Mouse (Mus musculus): Measurements from ENCODE around the gene Scml4.

Scml4 gene

GRCm38 (mm10) chr10:42862102-42862740 lies 2.1 kb downstream of the Scml4 start:
- peak; percentile 17 for DNase-seq (ENCODE audit: inconsistent ontology term)

GRCm38 (mm10) chr10:42862806-42863205 lies 2.6 kb downstream of the Scml4 start:
- DNase-seq (ENCODE audit: inconsistent ontology term), result peak; percentile 29

- peak; percentile 68 for DNase-seq (ENCODE audit: inconsistent ontology term)
These were observed 3.6 kb downstream of the Scml4 start for GRCm38 (mm10) chr10:42863621-42864391.

DNA sequence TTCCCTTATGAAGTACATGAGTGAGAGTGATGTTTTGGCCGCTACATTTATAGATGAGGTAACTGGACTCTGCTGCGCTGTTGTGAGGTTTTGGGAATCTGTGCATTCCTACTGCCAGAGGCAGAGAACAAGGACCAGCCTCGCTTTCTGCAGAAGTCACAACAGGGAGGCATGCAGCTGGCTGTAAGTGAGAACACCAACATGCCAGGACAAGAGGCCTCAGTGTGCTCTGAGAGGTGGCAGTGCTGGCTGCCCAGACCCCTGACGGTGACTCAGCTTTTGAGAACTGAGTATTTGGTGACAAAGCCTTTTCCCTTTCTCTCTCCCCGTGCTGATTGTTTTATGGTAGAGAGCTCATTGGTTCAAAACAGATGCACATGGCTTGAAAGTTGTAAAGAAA lies 4.5 kb downstream of the Scml4 start:
- peak; percentile 77 for DNase-seq (ENCODE audit: inconsistent ontology term)

- no peak for DNase-seq (ENCODE audit: inconsistent ontology term)
These were observed 8.2 kb downstream of the Scml4 start for GRCm38 (mm10) chr10:42868416-42868815.

GRCm38 (mm10) chr10:42869467-42869866 lies 9.3 kb downstream of the Scml4 start:
- DNase-seq (ENCODE audit: inconsistent ontology term), result no peak

GRCm38 (mm10) chr10:42872269-42873010 lies 12.3 kb downstream of the Scml4 start:
- no peak for DNase-seq (ENCODE audit: inconsistent ontology term)

DNA sequence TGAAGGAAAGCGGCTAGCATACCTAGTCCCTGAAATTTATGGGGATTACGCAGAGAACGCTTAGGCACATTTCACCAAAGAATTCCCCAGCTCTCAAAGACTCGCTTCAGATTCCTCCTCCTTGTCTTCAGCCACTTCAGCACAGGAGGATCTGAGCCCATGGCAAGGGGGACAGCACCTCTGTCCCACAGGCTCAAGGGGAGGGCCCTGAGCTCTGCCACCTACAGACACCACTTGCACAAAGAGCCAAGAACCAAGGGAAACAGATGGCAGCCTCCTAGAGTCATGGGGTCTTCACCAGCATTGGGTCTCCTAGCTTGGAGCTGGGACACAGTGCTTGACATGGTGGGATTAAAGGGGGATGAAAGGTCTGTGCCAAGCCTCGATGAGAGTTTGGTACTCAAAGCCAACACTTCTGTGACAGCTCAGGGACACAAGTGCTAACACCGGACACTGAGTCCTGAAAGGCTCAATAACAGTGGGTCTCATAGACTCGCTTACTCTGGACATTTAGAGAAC lies 13.0 kb downstream of the Scml4 start:
- no peak for DNase-seq (ENCODE audit: inconsistent ontology term)

DNA sequence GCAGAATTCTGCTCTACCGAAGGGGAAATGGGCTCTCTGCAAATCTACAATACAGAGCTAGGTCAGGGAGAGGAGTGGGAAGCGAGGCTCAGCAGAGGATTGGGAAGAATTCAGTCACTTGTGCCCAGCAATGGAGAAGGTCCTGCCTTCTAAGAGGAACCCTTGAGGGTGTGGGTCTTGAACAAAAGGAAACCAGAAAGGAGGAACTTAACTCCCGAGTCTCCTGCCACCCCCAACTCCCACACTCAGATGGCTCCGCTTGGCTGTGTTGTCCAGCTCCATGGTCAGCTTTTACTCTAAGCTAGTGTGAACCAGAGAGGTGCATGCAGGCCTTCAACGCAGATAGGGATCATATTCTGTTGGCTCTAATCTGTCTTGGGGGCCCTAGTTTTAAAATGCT lies 16.0 kb downstream of the Scml4 start:
- DNase-seq (ENCODE audit: inconsistent ontology term), result no peak

GRCm38 (mm10) chr10:42879269-42879681 lies 19.1 kb downstream of the Scml4 start:
- DNase-seq (ENCODE audit: inconsistent ontology term), result no peak

DNA sequence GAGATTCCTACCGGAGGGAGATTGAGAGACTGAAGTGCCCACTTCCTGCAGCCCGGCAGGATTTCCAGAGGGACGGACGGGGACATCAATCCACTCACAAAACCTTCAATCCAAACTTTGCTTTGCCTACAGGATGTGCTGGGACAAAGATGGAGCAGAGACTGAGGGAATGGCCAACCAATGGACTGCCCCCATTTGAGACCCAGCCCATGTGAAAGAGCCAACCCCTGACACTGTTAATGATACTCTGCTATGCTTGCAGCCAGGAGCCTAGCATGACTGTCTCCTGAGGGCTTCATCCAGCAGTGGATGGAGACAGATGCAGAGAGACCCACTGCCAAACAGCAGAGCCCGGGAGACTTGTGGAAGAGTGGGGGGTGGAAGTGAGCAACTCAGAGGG lies 19.5 kb downstream of the Scml4 start:
- DNase-seq (ENCODE audit: inconsistent ontology term), result no peak

DNA sequence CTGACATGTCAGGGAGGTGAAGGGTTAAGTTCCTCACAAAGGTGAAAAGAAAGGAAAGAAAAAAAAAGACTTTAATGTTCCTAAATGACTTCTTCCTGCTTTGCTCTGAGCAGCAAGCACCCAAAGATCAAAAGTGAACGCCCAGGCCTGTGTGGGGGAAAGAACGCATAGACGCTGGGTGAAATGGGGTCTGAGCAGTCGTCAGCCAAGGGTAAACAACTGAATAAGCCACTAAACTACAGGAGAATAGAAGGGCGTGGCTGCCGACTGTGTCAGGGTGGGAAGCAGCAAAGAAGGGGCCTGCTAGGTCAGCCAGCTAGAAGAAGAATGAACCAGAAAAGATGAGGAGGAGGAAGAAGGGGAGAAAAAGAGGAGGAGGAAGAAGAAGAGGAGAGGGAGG lies 26.9 kb downstream of the Scml4 start:
- DNase-seq (ENCODE audit: inconsistent ontology term), result no peak

DNA sequence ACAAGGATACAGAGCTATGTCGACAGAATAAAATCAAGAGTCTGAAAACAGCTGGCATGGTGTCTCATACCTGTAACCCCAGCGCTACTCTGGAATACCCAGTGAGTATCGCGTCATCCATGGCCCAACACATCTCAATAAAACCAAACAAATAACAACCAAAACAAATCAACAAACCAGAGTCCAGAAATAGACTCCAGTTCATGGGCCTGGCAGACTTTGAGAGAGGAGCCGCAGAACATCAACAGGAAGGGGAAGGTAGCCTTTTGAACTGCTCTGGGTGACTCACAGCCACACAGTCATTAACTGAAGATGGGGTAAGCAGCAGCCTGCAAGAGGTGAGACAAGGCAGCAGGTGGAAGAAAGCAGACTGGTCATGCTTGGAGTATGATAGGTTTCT lies 28.1 kb downstream of the Scml4 start:
- no peak for DNase-seq (ENCODE audit: inconsistent ontology term)

GRCm38 (mm10) chr10:42890365-42890764 lies 30.2 kb downstream of the Scml4 start:
- DNase-seq (ENCODE audit: inconsistent ontology term), result no peak

GRCm38 (mm10) chr10:42892250-42892649 lies 32.1 kb downstream of the Scml4 start:
- no peak for DNase-seq (ENCODE audit: inconsistent ontology term)

GRCm38 (mm10) chr10:42892987-42893386 lies 32.8 kb downstream of the Scml4 start:
- DNase-seq (ENCODE audit: inconsistent ontology term), result no peak

GRCm38 (mm10) chr10:42893857-42894256 lies 33.7 kb downstream of the Scml4 start:
- DNase-seq (ENCODE audit: inconsistent ontology term), result no peak

GRCm38 (mm10) chr10:42894263-42894662 lies 34.1 kb downstream of the Scml4 start:
- DNase-seq (ENCODE audit: inconsistent ontology term), result peak; percentile 66

DNA sequence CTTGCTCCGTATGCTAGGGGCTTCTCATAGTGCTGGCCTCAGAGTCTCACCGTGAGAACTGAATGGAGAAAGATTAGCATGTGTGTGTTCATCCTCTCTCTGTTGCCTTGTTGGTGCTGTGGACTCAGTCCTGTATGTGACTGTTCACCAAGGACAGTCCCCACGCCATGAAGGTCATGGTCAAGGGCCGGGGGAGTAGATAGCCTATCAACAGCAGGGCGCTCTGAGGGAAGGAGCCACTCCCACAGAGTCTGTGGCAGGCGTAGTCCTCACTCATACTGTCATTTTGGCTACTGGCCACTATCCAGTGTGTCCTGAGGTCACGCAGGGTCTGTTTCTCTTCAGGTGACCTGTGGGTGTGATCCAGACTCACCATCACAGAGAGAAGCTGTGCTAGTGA lies 34.5 kb downstream of the Scml4 start:
- DNase-seq (ENCODE audit: inconsistent ontology term), result no peak

GRCm38 (mm10) chr10:42896621-42897020 lies 36.5 kb downstream of the Scml4 start:
- no peak for DNase-seq (ENCODE audit: inconsistent ontology term)

DNA sequence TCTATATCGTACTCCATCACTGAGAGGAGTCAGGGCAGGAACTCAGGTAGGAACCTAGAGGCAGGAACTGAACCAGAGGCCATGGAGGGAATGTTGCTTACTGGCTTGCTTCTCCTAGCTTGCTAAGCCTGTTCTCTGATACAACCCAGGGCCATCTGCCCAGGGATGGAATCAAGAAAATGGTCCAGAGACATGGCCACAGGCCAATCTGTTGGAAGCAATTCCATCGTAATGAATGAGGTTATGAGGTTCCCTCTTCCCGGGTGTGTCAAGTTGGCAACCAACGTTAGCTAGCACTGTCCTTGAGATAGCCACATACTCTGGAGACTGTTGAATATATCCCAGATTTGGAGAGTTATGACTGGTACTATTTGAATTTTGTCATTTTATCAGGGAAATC lies 37.0 kb downstream of the Scml4 start:
- peak; percentile 7 for DNase-seq (ENCODE audit: inconsistent ontology term)

GRCm38 (mm10) chr10:42897632-42898031 lies 37.5 kb downstream of the Scml4 start:
- no peak for DNase-seq (ENCODE audit: inconsistent ontology term)

Data from Muller cell, postnatal 12 days (primary cell).